Mouse (Mus musculus): ENCODE measurements around the gene Ubl4b. TPM values are rescaled to one million over a fixed set of nuclear protein-coding genes. Genes with fewer than 3 reads are reported as not detected.

The Ubl4b gene
- total RNA-seq (2014; rRNA removed) (not detected in 2 replicates), polyA plus RNA-seq (2015; fragmentation: Nextera tagmentation; extraction: Ambion mirVana) (not detected in 2 replicates)

- Histone ChIP-seq H3K27ac (no peak within 1 kb of the TSS), H3K27me3 (ENCODE audit: insufficient read depth, low read length) (0 out of 2 replicates have a peak, but pooled peaks cover 6% of the 10 kb centered on the region), H3K4me3 (ENCODE audit: low read length) (no peak within 1 kb of the TSS), H3K9me3 (ENCODE audit: low read length) (no peaks in the 10 kb centered on the region), H3K36me3 (ENCODE audit: insufficient read depth, low read length) (no peaks in the 10 kb centered on the region), H3K4me2 (ENCODE audit: low read depth, low read length) (no peak within 1 kb of the TSS), H3K4me1 (ENCODE audit: insufficient read depth, low read length) (no peaks in the 10 kb centered on the region), H3K9ac (replicated peaks; ENCODE audit: low read length) (no peak within 1 kb of the TSS)
- WGBS: 89% methylated on average over 2 of the region's 2 CpGs
- no peak for TF ChIP-seq CTCF (IDR thresholded peaks at IDR 0.05; ENCODE audit: low read depth)
- DNase-seq (ENCODE audit: low spot score): no peak
- no peak for ATAC-seq
Measured at GRCm38 (mm10) chr3:107554842-107555241, at the start of gene Ubl4b. Gene Ubl4b (minus strand): TSS chr3:107555073.

DNA sequence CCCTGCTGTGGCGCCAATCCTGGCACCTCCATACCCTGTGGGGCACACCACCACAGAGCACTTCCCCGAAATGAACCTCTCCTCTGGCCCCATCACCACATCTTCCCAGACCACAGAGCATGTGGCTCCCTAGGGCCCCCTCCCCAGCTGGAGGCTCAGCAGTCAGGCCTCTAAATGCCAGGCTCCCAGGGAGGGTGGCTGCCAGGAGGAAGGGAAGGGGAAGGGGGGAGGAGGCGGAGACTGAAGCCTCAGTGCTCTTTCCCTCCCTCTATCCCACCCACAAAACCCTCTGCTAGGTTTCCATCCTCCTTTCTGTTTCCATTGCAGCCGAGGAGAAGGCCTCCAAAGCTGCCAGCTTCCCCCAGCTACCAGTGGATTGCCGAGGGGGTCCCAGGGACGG lies 45.3 kb upstream of the Ubl4b start:
- Histone ChIP-seq H3K4me2 (ENCODE audit: low read depth, low read length) (no peak overlapping the region), H3K9ac (replicated peaks; ENCODE audit: low read length) (no peak overlapping the region), H3K4me3 (ENCODE audit: low read length) (no peak overlapping the region), H3K4me1 (ENCODE audit: insufficient read depth, low read length) (no peaks in the 10 kb centered on the region), H3K9me3 (ENCODE audit: low read length) (no peaks in the 10 kb centered on the region), H3K27me3 (ENCODE audit: insufficient read depth, low read length) (peaks cover 44% of the 10 kb centered on the region), H3K36me3 (ENCODE audit: insufficient read depth, low read length) (no peaks in the 10 kb centered on the region), H3K27ac (no peak overlapping the region)
- TF ChIP-seq CTCF (IDR thresholded peaks at IDR 0.05; ENCODE audit: low read depth): no peak
- 55% methylated on average over 6 of the region's 6 CpGs for WGBS
- ATAC-seq (no peak), DNase-seq (ENCODE audit: low spot score) (no peak)

- no peak overlapping the region for H3K4me2 ChIP-seq (ENCODE audit: low read depth, low read length)
- DNase-seq (ENCODE audit: low spot score) (no peak), ATAC-seq (no peak)
- H3K4me3 ChIP-seq (ENCODE audit: low read length): no peak overlapping the region
- no peaks in the 10 kb centered on the region for H3K9me3 ChIP-seq (ENCODE audit: low read length)
- H3K27ac ChIP-seq: no peak overlapping the region
- no peaks in the 10 kb centered on the region for H3K4me1 ChIP-seq (ENCODE audit: insufficient read depth, low read length)
- no peak overlapping the region for H3K9ac ChIP-seq (replicated peaks; ENCODE audit: low read length)
- H3K27me3 ChIP-seq (ENCODE audit: insufficient read depth, low read length): peaks cover 65% of the 10 kb centered on the region
- no peak for TF ChIP-seq CTCF (IDR thresholded peaks at IDR 0.05; ENCODE audit: low read depth)
- 10% methylated on average over 22 of the region's 22 CpGs for WGBS
- H3K36me3 ChIP-seq (ENCODE audit: insufficient read depth, low read length): no peaks in the 10 kb centered on the region
Measured at GRCm38 (mm10) chr3:107597586-107598389, 42.9 kb upstream of the Ubl4b start.

GRCm38 (mm10) chr3:107597134-107597533 lies 42.3 kb upstream of the Ubl4b start:
- no peak for DNase-seq (ENCODE audit: low spot score)
- no peak overlapping the region for H3K27ac ChIP-seq
- no peaks in the 10 kb centered on the region for H3K9me3 ChIP-seq (ENCODE audit: low read length)
- H3K4me1 ChIP-seq (ENCODE audit: insufficient read depth, low read length): no peaks in the 10 kb centered on the region
- no peak overlapping the region for H3K4me3 ChIP-seq (ENCODE audit: low read length)
- no peak for ATAC-seq
- no peak overlapping the region for H3K9ac ChIP-seq (replicated peaks; ENCODE audit: low read length)
- H3K36me3 ChIP-seq (ENCODE audit: insufficient read depth, low read length): no peaks in the 10 kb centered on the region
- WGBS: 5% methylated on average over 18 of the region's 24 CpGs
- peaks cover 71% of the 10 kb centered on the region for H3K27me3 ChIP-seq (ENCODE audit: insufficient read depth, low read length)
- no peak overlapping the region for H3K4me2 ChIP-seq (ENCODE audit: low read depth, low read length)
- TF ChIP-seq CTCF (IDR thresholded peaks at IDR 0.05; ENCODE audit: low read depth): no peak

DNA sequence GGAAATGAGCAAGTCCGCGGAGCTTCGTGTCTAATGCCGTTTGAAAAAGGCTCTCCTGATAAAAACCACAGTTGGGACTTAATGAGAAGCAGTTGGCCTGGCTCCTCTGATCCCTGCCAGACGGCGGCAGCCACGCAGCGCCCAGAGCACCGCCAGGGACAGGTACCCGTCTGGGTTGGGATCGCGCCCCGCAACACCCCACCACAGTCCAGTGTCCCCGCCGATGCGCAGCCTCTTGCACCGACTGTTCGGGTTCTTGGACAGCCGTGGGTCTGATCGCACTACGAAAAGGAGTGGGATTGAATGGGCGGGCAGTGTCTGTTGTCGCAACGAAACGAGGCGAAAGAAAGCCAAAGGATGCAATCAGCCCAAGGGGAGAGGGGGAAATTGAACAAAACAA lies 41.7 kb upstream of the Ubl4b start:
- H3K27me3 ChIP-seq (ENCODE audit: insufficient read depth, low read length): peaks cover 71% of the 10 kb centered on the region
- H3K36me3 ChIP-seq (ENCODE audit: insufficient read depth, low read length): no peaks in the 10 kb centered on the region
- H3K4me3 ChIP-seq (ENCODE audit: low read length): no peak overlapping the region
- no peak overlapping the region for H3K4me2 ChIP-seq (ENCODE audit: low read depth, low read length)
- no peak for TF ChIP-seq CTCF (IDR thresholded peaks at IDR 0.05; ENCODE audit: low read depth)
- ATAC-seq (no peak), DNase-seq (ENCODE audit: low spot score) (no peak)
- H3K9me3 ChIP-seq (ENCODE audit: low read length): no peaks in the 10 kb centered on the region
- H3K4me1 ChIP-seq (ENCODE audit: insufficient read depth, low read length): no peaks in the 10 kb centered on the region
- no peak overlapping the region for H3K27ac ChIP-seq
- under 1% methylated on average over 26 of the region's 26 CpGs for WGBS
- H3K9ac ChIP-seq (replicated peaks; ENCODE audit: low read length): no peak overlapping the region

DNA sequence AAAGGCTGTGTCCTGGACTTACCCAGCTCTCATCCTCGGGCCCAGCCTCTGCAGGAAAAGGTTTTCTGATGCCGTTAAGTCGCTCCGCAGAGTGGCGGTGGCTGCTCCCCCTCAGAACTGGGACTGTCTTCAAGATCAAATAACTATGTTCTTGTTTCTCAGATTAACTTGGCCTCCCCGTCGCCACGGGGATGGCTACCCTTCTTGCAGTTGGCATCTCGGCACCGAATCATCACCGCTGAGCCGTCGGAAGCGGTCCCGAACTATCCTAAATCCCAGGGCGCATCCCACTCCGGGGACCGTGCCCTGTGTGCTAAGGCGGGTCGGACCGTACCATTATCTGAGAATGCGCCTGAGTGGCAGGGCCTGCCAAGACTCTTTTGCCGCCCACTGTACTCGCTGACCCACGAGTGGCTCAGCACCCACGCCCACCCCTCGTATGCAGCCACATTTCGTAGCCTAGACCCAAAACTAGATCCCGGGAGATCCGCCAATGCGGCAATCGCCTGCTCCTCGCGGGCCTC lies 41.1 kb upstream of the Ubl4b start:
- Histone ChIP-seq H3K4me1 (ENCODE audit: insufficient read depth, low read length) (no peaks in the 10 kb centered on the region), H3K36me3 (ENCODE audit: insufficient read depth, low read length) (no peaks in the 10 kb centered on the region), H3K4me2 (ENCODE audit: low read depth, low read length) (no peak overlapping the region), H3K27ac (no peak overlapping the region), H3K4me3 (ENCODE audit: low read length) (no peak overlapping the region), H3K27me3 (ENCODE audit: insufficient read depth, low read length) (peaks cover 71% of the 10 kb centered on the region), H3K9me3 (ENCODE audit: low read length) (no peaks in the 10 kb centered on the region), H3K9ac (replicated peaks; ENCODE audit: low read length) (no peak overlapping the region)
- TF ChIP-seq CTCF (IDR thresholded peaks at IDR 0.05; ENCODE audit: low read depth): no peak
- 2% methylated on average over 34 of the region's 34 CpGs for WGBS
- DNase-seq (ENCODE audit: low spot score): no peak
- ATAC-seq: no peak

Data from hindbrain, postnatal 0 days (tissue).